Mouse (Mus musculus) lung, postnatal 10 days (tissue): ENCODE measurements around the gene Dera.
A peak's percentile ranks its signal among the peaks of the same experiment; 100 is the strongest.
"Not testable (repeated sequence)": the region's sequence is repeated elsewhere in the genome, so short reads cannot be mapped to it uniquely, and the experiment has no call there.

ENCODE experiments used
- DNase-seq: peaks from one replicate; pipeline ENCODE4 v3.0.0; 2021

Gene Dera

DNA sequence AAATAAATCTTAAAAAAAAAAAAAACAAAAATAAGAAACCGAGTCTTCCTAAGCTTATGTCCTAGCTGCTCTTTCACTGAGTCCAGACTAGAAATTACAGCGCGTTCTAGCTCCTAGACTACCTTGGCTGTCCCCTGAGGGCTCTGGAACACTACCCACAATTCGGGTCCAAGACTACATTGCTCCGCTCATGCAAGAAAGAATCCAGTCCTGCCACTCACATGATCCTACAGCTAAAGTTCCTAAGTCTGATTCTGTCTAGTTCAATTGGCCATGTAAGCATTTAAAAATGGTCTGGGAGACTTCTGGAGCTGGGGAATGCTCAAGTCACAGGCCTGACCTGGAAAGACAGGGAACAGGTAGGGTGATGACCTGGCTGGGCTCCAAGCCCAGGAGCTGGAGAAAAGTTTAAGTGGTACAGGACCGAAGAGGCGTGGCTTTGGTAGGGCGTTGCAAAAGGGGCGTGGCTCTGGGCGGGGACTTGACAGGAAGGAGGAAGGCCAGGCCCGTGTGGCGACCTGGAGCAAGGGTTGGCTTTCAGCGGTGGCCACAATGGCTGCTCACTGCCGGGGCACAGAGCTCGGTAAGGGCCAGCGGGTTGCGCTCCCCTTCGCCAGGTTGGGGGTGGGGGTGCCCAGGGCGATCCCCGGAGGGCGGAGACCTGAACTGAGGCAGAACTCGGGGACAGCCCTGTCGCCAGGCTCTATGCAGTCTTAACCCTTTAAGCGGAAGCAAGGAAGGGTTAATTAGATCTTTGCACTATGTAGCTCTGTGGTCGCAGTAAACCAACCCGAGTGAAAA is at the start of gene Dera:
Dera (plus strand) TSS at position 491 of the 801 bp plus-strand sequence.
- DNase-seq, result peak; percentile 95

DNA sequence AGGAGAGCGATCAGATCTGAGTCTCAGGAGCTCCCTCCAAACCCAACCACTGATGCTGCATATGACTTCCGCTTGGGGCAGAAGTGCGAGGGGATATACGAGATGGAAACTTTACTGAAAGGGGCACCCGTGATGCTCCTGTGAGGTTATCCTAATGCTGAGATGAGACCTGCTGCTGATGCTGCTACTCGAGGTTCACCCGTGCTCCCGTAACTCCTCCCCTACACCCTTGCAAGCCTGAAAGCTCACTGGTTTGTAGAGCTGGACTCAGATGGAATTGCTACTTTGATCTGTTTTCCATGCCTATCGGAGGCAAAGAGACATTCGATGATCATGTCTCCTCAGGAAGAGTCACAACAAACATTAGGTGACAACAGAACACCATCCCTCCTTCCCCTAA is 48.1 kb upstream of the Dera start:
- no peak for DNase-seq

DNA sequence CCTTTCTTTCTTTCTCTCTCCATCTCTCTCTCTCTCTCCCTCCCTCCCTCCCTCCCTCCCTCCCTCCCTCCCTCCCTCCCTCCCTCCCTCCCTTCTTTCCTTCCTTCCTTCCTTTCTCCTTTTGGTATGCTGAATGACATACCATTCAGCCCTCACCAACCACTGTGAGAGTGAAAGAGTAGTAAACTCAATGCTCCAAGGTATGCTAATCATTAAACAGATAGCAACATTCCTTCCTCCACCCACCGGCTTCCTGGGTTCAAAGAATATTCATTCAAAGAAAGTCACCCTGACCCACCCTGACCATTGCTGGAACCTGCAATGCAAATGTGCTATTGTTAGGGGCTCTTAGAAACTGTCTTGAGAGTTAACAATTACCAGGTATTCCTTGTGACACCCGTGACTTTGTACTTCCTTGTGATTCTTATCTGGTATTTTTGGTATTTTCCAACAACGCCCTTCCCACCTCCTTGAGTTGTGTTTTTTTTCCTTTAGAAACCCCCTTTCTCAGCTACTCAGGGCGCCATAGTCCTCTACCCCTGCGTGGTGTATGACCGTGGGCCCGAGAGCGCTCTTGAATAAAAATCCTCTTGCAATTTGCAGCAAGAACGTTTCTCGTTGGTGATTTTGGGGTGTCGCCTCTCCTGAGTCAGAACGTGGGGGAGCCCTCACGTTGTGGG is 45.5 kb upstream of the Dera start:
- DNase-seq, result not testable (repeated sequence)

DNA sequence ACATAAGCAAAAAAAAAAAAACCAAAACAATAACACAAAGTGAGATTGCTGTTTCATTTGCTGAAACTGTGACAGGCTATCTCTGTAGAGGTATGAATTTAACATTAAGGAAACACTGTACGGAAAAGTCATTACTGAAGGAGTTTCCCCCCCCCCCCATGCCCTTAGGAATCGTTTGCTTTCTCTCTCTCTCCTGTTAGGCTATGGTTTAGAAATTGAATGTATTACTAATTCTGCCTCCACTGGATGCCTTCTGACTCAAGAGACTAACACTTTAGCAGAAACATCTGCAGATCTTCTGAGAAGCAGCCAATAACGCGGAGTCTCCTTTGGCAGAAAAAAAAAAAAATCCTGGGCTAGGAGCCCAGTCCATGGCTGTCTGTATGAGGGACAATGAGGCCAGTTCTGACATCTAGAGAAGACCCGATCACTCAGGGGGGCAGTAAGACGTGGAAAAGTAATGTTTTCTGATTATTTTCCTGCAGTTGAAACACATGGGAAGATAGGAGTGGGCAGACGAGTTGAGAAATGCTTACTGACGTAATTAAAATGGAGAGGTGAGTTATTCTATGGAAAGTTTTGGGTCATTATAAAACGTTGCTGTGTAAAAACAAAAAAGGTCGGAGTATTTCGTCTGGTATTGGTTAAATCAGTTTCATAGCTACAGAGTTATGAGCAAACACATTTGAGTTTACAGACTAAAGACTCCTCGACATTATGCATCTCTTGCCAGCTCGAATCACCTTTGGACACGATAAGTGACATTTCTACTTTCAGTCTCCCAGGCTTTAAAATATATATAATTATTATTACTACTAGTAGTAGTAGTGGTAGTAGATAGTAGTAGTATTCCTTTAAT is 43.9 kb upstream of the Dera start:
- peak; percentile 74 for DNase-seq

DNA sequence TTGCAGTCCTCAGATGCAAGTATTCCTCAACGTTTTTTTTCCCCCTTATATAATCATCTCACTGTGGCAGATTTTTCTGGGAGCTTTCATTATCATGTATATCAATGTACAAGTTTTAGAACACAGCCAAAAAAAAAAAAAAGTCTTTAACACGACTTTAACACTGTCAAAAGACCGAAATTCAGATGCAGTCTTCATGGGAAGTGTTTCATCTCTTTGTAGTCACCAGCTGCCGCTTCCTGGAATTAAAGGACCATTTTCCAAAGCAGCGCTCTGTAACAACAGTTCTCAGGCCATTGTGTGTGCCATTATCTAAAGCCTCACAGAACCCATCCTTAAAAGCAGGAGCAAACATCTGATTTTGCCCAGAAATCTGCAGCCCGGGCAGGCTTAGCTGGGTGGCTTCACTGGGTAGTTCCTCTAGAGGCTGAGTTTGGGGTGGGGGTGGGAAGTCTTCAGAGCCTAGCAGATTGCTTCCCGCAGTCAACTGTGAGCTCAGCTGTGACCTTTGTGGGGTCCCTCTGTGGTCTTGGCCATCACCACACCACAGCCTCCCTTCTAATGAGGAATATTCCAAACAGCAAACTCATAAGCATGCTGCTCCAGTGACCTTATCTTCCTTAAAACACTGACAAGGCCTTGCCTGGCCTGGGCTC is 41.6 kb upstream of the Dera start:
- no peak for DNase-seq

DNA sequence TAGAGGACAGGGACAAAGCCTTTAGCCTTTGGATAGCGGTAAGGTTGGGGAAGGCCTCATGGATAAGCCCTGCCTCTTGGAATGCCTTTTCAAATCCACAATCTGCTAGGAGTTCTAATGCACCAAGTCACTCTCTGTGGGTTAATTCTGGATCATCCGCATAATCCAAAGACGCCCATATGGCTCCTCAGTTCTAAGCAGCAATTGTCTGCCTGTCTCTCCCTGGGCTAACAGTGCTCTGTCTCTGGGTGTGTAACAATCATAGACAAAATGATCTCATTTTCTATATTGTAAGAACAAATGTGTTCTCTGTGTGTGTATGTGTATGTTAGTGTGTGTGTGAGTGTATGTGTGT is 41.1 kb upstream of the Dera start:
- DNase-seq, result no peak

DNA sequence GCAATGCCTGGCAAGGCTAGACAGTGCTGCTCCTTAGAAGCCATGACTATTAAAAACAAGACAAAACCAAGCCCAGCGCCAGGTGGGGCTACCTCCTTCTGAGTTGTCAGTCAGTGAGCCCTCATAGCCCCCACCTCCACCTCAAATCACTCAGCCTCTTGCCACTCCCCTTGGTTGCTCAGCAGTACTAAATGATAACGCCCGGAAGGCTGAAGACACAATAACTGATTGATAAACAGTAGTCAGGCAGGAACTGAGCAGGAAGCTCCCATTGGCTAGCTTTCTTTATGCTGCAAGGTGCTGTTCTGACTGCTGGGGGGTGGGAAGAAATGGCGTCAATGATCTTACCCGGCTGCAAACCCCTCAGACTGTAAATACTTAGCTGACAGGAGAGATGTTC is 37.5 kb upstream of the Dera start:
- no peak for DNase-seq

DNA sequence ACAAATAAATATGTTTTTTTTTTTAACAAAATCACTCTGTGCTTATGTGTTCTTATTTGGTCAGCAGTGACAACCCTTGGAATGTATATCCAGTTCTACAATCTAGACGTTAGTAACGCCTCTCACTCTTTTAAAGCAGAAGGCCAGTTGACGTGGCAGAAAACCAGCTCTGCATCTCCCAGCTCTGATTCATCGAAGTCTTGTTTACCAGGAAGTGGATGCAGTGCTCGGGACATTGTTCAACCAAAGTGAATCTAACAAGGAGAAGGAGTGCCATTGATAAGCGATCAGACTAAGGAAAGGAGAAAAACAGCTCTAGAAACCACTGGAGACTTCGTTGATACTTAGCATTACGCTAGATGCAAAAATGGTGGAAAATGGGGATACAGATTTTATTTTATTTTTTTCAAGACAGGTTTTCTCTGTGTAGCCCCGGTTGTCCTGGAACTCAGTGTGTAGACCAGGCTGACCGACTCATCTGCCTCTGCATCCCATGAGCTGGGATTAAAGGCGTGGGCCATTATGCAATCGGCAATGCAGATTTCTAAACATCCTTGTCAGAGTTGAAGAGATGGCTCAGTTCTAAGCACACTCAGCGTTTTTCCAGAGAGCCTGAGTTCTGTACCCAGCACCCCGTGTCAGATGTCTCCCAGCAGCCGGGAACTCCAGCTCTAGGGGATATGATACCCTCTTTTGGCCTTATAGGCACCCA is 32.0 kb upstream of the Dera start:
- DNase-seq, result no peak

DNA sequence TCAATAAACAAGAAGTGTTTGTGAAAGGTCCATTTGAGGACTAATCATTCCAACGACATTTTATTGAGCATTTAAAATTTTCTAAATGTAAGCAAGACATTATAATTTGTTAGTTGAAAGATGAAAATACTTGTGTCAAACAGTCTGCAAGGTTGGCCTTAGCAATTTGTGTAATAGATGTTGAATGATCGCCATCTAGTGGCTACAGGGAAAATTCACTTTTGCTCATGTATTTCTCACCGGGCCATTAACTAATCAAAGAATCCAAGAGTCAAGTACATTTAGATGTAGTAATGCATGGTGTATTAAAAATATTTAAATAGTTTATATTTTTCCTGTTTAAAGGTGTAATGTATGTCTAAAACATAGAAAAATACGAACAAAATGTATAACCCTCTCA is 30.4 kb upstream of the Dera start:
- DNase-seq, result peak; percentile 62

DNA sequence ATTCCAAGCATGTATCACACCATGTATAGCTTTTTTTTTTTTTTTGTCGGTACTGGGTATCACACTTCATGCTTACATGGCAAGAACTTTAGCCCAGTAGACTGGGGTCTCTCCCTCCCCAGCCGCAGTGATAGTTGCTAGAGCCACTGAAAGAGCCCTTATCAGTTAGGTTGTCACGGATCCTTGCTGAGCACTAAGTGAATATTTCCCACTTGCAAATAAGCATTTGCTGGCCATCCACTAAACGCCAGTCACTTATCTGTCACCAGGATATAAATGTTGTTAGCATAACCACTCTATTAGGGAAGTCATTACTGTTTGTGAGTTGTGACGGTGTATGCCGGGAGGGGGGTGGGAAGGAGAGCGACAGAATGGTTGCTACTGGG is 19.9 kb upstream of the Dera start:
- DNase-seq, result no peak

DNA sequence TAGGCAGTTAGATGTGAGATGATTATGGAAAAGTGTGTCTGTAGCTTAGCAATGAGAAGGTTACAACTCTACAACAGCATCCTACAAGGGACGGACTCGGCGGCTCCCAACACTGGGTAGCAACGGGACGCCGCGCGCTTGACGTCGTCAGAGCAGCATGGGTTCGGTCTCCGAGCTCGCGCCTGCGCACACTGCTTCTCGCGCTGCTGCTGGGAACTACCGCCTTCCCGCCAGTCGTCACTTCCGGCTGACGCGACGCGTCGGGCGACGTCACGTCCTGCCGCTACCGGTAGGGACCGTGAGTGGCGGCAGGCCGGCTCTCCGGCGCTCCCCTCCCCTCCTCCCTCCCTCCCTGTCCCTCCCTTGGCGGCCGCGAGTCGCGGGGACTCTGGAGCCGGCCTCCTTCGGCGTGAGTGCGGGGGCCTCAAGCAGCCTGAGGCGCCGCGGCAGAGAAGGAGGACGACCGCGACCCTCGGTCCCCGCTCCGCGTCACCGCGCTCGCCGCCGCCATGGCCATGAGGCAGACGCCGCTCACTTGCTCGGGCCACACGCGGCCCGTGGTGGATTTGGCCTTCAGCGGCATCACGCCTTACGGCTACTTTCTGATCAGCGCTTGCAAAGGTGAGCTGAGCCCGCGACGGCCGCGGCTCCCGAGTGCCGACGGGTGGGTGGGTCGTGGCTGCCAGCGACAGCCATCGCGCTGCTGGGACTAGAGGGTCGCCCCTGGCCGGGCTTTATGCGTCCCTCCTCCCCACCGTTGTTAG is 19.3 kb upstream of the Dera start, which contains the start of gene Strap:
Strap (plus strand) TSS at position 233 of the 764 bp plus-strand sequence.
- DNase-seq, result peak; percentile 96

DNA sequence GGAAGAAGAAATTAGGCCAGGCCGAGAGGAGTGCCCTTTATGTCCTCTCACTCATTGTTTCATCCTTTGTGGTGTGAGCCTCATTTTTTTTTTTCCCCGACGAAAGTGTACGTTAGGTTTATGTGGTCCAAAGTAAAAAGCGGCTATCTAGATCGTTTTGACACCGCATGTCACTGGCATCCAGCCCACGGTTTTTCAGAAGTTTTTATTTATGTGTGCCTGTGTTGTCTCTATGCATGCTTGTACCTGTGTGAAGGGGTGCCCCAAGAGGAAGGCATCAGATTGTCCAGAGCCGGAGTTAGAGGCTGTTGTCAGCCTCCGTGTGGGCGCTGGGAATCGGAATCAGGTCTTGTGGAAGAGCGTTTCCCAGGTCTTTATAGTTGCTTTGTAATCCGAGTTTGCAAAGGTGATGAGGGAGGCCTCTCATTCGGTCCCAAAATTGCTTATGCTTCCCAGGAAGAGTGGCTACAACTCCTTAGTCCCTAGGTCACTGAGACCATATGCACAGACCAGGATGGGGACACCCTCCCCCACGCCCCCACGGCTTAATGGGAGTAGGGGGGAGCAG is 18.6 kb upstream of the Dera start:
- DNase-seq, result no peak

DNA sequence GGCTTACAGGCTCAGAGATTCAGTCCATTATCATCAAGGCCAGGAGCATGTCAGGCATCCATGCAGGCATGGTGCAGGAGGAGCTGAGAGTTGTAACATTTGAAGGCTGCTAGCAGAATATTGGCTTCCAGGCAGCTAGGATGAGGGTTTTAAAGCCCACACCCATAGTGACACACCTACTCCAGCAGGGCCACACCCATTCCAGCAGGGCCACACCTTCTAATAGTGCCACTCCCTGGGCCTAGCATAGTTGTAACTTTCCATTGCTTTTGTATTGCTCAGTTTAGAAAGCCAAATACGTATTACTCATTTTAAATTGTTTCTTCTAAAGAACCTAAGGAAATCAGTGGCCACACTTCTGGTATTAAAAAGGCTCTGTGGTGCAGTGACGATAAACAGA is 13.4 kb upstream of the Dera start:
- no peak for DNase-seq

DNA sequence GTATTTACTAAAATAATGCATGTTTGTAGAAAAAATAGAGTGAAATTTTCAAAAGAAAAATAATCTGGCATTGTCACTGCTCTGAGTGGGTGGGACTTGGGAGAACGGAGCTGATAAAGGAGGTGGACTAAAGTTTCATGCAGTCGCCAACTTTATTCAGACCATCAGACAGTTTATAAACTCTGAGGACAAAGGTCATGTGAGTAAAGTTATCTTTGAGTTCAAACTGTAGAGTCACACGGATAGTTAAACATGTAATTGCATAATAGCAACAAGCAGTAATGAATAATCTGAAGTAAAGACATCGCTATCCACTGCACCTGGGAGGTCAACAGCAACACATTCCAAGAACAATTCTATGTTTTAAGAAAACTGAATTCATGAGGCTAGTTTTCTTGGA is 9.6 kb upstream of the Dera start:
- no peak for DNase-seq

DNA sequence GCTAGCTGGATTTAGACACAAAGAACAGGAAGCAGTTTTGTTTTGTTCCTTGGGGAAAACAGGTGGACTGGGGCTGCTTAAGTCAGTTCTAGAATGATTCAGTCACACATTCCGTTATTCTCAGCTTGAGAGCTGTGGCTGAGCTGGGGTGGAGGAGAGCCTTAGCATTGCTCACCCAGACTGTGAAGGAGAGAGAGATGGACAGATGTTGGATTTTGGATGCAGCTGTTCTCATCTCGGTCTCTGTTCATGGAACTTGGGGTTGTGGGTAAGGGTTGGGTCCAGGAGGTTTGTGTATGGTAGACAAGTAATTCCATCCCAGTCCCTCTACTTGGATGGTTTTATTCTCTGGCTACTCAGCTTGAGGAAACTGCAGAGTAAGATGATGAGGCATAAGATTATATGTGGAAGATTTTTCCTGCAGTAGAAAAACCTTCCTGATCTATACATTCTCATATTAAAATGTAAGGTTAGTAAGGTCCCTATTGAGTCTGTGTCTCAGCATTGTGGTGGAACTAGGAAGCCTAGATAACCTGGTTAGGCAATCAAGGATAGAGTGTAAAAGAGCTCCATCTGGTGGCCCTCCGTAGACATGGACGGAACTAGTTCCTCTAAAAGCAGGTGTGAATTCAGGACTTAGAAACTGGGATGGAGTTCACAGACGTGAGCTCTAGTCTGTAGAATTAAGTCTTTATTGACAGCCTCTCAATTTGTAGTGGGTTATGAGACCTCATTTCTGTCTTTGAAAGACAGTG is 7.0 kb upstream of the Dera start:
- DNase-seq, result peak; percentile 16

DNA sequence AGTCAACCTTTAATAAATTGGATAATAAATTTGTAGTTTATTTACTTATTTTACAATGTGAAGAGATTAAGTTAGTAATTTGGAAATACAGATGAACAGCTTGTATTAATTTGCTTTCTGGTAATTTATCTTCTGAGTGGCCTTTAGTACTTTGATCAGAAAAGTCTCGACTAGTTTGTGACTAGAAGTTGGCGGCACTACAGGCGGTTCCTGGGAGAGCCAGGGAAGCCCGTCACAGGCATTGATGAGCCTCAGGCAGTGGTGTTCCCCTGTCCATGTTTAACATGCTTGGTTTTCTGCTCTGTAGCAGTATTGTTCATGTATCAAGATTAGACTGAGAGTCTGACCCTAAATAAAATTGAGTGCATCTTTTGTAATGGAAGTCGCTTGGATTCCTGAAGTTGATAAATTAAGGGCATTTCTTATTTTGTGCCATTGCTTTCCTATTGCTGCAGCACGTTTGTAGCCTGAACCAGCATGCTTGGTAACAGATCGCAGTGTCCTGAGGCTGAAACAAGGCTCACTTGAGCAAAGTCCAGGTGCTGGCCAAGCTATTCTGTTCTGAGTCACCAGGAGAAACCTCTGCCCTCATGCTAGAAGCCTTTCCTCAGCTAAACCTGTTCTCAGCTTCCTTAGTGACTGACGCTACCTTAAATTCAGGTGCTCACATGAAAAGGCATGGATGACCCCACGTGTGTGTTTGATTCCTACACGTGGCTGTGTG is 2.6 kb upstream of the Dera start:
- no peak for DNase-seq

DNA sequence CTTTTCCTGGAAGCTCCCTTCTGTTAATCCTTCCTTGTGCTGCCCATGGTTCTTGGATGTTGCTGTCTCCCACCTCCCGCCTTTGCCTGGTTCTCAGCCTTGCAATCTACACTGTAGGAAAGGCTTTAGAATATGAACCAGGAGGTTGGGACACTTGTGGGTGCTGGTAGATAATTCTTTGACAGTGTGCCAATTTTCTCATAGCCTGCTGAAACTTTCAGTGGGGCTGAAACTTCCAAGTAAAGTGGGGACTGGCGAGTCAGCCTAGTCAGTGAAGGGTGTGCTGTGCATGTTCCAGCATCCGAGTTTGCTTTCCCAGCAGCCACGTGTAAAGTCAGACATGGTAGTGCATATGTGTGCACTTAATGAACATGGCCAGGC is 2.1 kb upstream of the Dera start:
- no peak for DNase-seq

DNA sequence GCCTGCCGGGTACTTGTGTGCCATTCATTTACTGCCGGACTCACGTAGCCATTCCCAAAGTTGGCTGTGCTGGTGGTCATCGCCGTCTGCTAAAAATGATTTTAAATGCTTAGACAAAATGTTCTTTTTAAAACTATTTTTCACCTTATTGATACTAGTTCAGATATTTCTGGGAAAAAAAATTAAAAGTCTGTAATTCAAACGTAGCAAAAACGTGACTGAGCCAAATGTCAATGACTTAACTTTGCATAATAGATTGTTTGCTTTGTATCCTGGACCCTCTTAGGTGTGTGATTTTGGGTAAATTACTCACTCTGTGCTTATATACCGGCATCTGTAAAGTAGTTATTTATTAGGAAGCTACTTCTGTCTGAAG is 499 bp downstream of the Dera start:
- DNase-seq, result no peak

DNA sequence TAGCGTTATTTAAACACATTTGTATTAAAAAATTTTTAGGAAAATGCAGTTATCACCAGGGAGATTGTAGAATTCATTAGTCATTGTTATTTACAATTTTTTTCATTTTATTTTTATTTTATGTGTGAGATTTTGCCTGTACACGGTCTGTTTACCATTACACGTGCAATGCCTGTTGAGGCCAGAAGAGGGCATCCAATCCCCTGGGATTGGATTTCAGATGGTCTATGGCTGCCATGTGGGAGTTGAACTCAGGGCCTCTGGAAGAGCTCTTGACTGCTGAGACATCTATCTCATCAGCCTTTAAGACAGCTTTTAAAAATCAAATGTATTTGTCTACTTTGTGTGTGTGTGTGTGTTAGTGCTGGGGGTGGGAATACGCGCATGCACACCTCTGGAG is 2.0 kb downstream of the Dera start:
- peak; percentile 35 for DNase-seq

DNA sequence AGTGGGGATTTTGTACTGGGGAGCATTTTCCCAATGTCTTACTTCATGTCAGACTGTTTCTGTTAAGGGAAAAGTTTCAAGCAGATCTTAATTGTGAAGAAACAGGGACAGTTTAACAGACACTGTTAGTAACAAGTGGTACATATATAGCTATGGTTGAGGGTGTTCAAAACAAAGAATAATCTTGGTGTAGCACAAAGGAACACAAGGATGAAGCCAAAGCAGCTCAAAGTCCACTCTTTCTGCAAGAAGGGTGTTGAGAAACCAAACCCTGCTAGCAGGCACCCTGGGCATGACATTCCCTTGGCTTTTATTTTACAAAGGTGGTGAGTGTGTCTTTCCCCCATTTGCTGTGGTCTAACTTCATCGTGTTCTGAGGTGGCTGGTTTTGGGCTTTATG is 3.5 kb downstream of the Dera start:
- no peak for DNase-seq
